In genomic region chr4:16281581-16281980, GRCm38 (mm10) we compare ENCODE assay signal across 29 mouse cellular contexts.
A peak's percentile ranks its signal among the peaks of the same experiment; 100 is the strongest.
DNase-seq lines count a peak whose midpoint lies in the region; ATAC-seq and TF ChIP-seq lines count a peak whose summit lies in the region.
"Had no signal": no experiment of that assay in that cellular context is flagged by ENCODE, and none has a peak within 500 bp of the region (broad histone marks: within the 10 kb centered on the region; RNA-seq: fewer than 3 reads in every experiment).

No protein-coding gene starts in this region.

- H3K4me2 ChIP-seq in hindbrain, postnatal 0 days (ENCODE audit: low read depth, low read length), result no peak overlapping the region
- H3K4me2 ChIP-seq: heart, embryonic 13.5 days; hindbrain, embryonic 12.5 days; liver, embryonic 15.5 days; lung, embryonic 15.5 days; neural tube, embryonic 15.5 days; stomach, embryonic 15.5 days had no signal

- DNase-seq in cerebellum, postnatal 10 days, result peak; percentile 41 to 48
- no peak for DNase-seq in cerebellum, postnatal 25 days
- peak; percentile 15 for DNase-seq in hindbrain, postnatal 0 days (ENCODE audit: low spot score)
- DNase-seq in hindbrain, embryonic 10.5 days (ENCODE audit: low spot score), result no peak
- DNase-seq in right cerebral cortex, adult 2 months (ENCODE audit: low spot score in 2 of 2), result peak; percentile 24 to 34
- no peak for DNase-seq in right cerebral cortex, postnatal 4 days
- no peak for DNase-seq in retina, embryonic 14.5 days (ENCODE audit: low spot score)
- DNase-seq: adrenal gland, postnatal 14 days; cerebellum, adult 9-10 months; forebrain, postnatal 0 days; gastrocnemius, postnatal 14 days; heart, adult 18-20 months; heart, postnatal 14 days; kidney, adult 2 months; liver; thymus, adult 18-20 months; thymus, postnatal 36 days had no signal

- no peak overlapping the region for H3K27ac ChIP-seq in hindbrain, postnatal 0 days
- H3K27ac ChIP-seq in hindbrain, embryonic 10.5 days, result no peak overlapping the region
- H3K27ac ChIP-seq: forebrain, embryonic 10.5 days; heart, embryonic 13.5 days; hindbrain, embryonic 12.5 days; kidney, postnatal 0 days; limb, embryonic 10.5 days; liver, embryonic 15.5 days; lung, embryonic 15.5 days; macrophage; midbrain, embryonic 10.5 days; neural tube, embryonic 15.5 days; stomach, embryonic 15.5 days had no signal

- 73% methylated on average over 8 of the region's 8 CpGs for WGBS in hindbrain, postnatal 0 days
- WGBS in hindbrain, embryonic 10.5 days, result 86% methylated on average over 8 of the region's 8 CpGs

- no peaks in the 10 kb centered on the region for H3K9me3 ChIP-seq in hindbrain, postnatal 0 days (ENCODE audit: low read length)
- H3K9me3 ChIP-seq in hindbrain, embryonic 10.5 days, result no peaks in the 10 kb centered on the region
- H3K9me3 ChIP-seq: forebrain, embryonic 10.5 days; heart, embryonic 13.5 days; hindbrain, embryonic 12.5 days; limb, embryonic 10.5 days; liver, embryonic 15.5 days; lung, embryonic 15.5 days; midbrain, embryonic 10.5 days; neural tube, embryonic 15.5 days; stomach, embryonic 15.5 days had no signal

- H3K9ac ChIP-seq in hindbrain, postnatal 0 days (replicated peaks; ENCODE audit: low read length), result no peak overlapping the region
- H3K9ac ChIP-seq: forebrain, postnatal 0 days; heart, embryonic 13.5 days; hindbrain, embryonic 12.5 days; liver, embryonic 15.5 days; lung, embryonic 15.5 days; neural tube, embryonic 15.5 days; stomach, embryonic 15.5 days had no signal

- no peaks in the 10 kb centered on the region for H3K36me3 ChIP-seq in hindbrain, postnatal 0 days (ENCODE audit: insufficient read depth, low read length)
- H3K36me3 ChIP-seq in hindbrain, embryonic 10.5 days, result no peaks in the 10 kb centered on the region
- H3K36me3 ChIP-seq: forebrain, embryonic 10.5 days; heart, embryonic 13.5 days; hindbrain, embryonic 12.5 days; limb, embryonic 10.5 days; liver, embryonic 15.5 days; lung, embryonic 15.5 days; midbrain, embryonic 10.5 days; neural tube, embryonic 15.5 days; stomach, embryonic 15.5 days had no signal

- no peak overlapping the region for H3K4me3 ChIP-seq in hindbrain, postnatal 0 days (ENCODE audit: low read length)
- H3K4me3 ChIP-seq in hindbrain, embryonic 10.5 days, result no peak overlapping the region
- H3K4me3 ChIP-seq: forebrain, embryonic 10.5 days; heart, embryonic 13.5 days; hindbrain, embryonic 12.5 days; limb, embryonic 10.5 days; liver, embryonic 15.5 days; lung, embryonic 15.5 days; midbrain, embryonic 10.5 days; neural tube, embryonic 15.5 days; stomach, embryonic 15.5 days had no signal

- no peaks in the 10 kb centered on the region for H3K27me3 ChIP-seq in hindbrain, postnatal 0 days (ENCODE audit: insufficient read depth, low read length)
- H3K27me3 ChIP-seq in hindbrain, embryonic 10.5 days (ENCODE audit: insufficient read depth, poor library complexity, severe bottlenecking), result no peaks in the 10 kb centered on the region
- H3K27me3 ChIP-seq: heart, embryonic 13.5 days; hindbrain, embryonic 12.5 days; liver, embryonic 15.5 days; lung, embryonic 15.5 days; neural tube, embryonic 15.5 days; stomach, embryonic 15.5 days had no signal

- H3K4me1 ChIP-seq in hindbrain, postnatal 0 days (ENCODE audit: insufficient read depth, low read length), result no peaks in the 10 kb centered on the region
- no peaks in the 10 kb centered on the region for H3K4me1 ChIP-seq in hindbrain, embryonic 10.5 days (replicated peaks)
- H3K4me1 ChIP-seq: forebrain, embryonic 10.5 days; heart, embryonic 13.5 days; hindbrain, embryonic 12.5 days; limb, embryonic 10.5 days; liver, embryonic 15.5 days; lung, embryonic 15.5 days; midbrain, embryonic 10.5 days; neural tube, embryonic 15.5 days; stomach, embryonic 15.5 days had no signal

- peak; percentile 82 for ATAC-seq in hindbrain, postnatal 0 days
- ATAC-seq: CD4-positive, CD25-positive, alpha-beta regulatory T cell, adult 4 months; forebrain, postnatal 0 days had no signal

- no peak for TF ChIP-seq CTCF in hindbrain, postnatal 0 days (IDR thresholded peaks at IDR 0.05; ENCODE audit: low read depth)

Comparison
In these comparisons a context has a peak if more than half of its experiments do, and no peak if none do; other contexts are left out.
1. DNase-seq: peak in cerebellum, postnatal 10 days (2 of 2), hindbrain, postnatal 0 days (single experiment) and right cerebral cortex, adult 2 months (2 of 2); none in cerebellum, postnatal 25 days (0 of 2), hindbrain, embryonic 10.5 days (single experiment), right cerebral cortex, postnatal 4 days (single experiment) and retina, embryonic 14.5 days (single experiment).